Mouse (Mus musculus): ENCODE results near the gene Spen.
"Not testable (repeated sequence)": the region's sequence is repeated elsewhere in the genome, so short reads cannot be mapped to it uniquely, and the experiment has no call there.

- TF ChIP-seq POLR2A (IDR thresholded peaks at IDR 0.05; ENCODE audit: low read depth, low read length); CTCF (IDR thresholded peaks at IDR 0.05; ENCODE audit: extremely low read depth, insufficient read length, insufficient replicate concordance, low read depth, low read length): not testable (repeated sequence)
Observed at GRCm38 (mm10) chr4:141554255-141554865, 16.0 kb upstream of the Spen start.
